Mouse (Mus musculus) embryonic facial prominence, embryonic 11.5 days (tissue): ENCODE results near the gene Xrn2. TPM values are rescaled to one million over a fixed set of nuclear protein-coding genes. Genes with fewer than 3 reads are reported as not detected.

Source experiments
- ATAC-seq: fragments of 200-750 bp; cut with Nextera tagmentation; replicated peaks from 2 replicates; pipeline ENCODE4 v1.8.0; 2017; ENCODE audit warnings: low read depth; ENCODE audit not compliant: insufficient number of reproducible peaks, low FRiP score, low TSS enrichment
- DNase-seq: peaks from one replicate; pipeline ENCODE4 v3.0.0-alpha.2; 2015; ENCODE audit warnings: low spot score
- H3K27ac ChIP-seq: fragments of 300-500 bp; sonication (generic); replicated peaks from 2 replicates; pipeline ENCODE4 v1.5.1; 2014; ENCODE audit warnings: mild to moderate bottlenecking, low read depth, low read length, control low read depth
- H3K27me3 ChIP-seq: fragments of 300-500 bp; sonication (generic); 2 replicates; pipeline ENCODE4 v1.6.1; 2014; ENCODE audit warnings: mild to moderate bottlenecking, low read length, moderate library complexity, mixed read lengths; ENCODE audit not compliant: control insufficient read depth, insufficient read depth
- H3K36me3 ChIP-seq: fragments of 300-500 bp; sonication (generic); replicated peaks from 2 replicates; pipeline ENCODE4 v1.6.1; 2014; ENCODE audit warnings: low read depth, mild to moderate bottlenecking, low read length, moderate library complexity, mixed read lengths; ENCODE audit not compliant: control insufficient read depth, insufficient read depth
- H3K4me1 ChIP-seq: fragments of 300-500 bp; sonication (generic); 2 replicates; pipeline ENCODE4 v1.6.1; 2014; ENCODE audit warnings: low read length, mixed read lengths; ENCODE audit not compliant: control insufficient read depth, insufficient read depth
- H3K4me2 ChIP-seq: fragments of 300-500 bp; sonication (generic); 2 replicates; pipeline ENCODE4 v1.6.1; 2014; ENCODE audit warnings: low read depth, mild to moderate bottlenecking, control low read depth, low read length, moderate library complexity
- H3K4me3 ChIP-seq: fragments of 300-500 bp; sonication (generic); 2 replicates; pipeline ENCODE4 v1.5.1; 2014; ENCODE audit warnings: low read depth, low read length, control low read depth
- H3K9ac ChIP-seq: fragments of 300-500 bp; sonication (generic); replicated peaks from 2 replicates; pipeline ENCODE4 v1.6.1; 2014; ENCODE audit warnings: mild to moderate bottlenecking, control low read depth, low read length
- H3K9me3 ChIP-seq: fragments of 300-500 bp; sonication (generic); replicated peaks from 2 replicates; pipeline ENCODE4 v1.6.1; 2016; ENCODE audit warnings: mild to moderate bottlenecking, low read length, inconsistent platforms, mixed read lengths; ENCODE audit not compliant: control insufficient read depth
- WGBS: fragments of 180-500 bp; shearing (Covaris S2); extraction: QIAGEN DNeasy Blood & Tissue Kit; methylation state at CpG from one replicate; pipeline ENCODE4 v1.1.7; 2014; 5-methylcytosine and 5-hydroxymethylcytosine counted together
- polyA plus RNA-seq: library from polyadenylated mRNA; unstranded; fragments of >200 nt; fragmentation: Nextera tagmentation; extraction: Ambion mirVana; gene quantifications from 2 replicates; pipeline ENCODE4 v1.2.1, GENCODE M21; 2014

The Xrn2 gene
- polyA plus RNA-seq, 1 experiment from 2014 or later, result 128 TPM

DNA sequence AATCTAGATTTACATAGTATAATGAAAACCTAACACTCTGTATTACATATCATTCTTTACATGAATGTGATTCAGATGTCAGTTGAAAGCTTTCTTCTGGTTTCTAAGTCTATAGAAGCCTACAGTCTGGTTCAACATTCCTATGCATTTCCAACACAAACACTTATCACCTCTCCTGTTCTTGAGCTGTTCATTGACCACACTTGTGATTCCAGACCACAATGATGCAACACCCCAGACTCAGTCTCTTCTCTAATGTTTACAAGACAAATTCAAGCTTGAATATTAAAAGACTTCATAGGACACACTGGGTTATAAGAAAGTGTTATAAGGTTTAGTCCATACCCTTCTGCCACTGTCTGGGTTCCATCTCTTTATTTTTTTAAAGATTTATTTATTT is 3.7 kb upstream of the Xrn2 start:
- H3K27ac ChIP-seq, result no peak overlapping the region
- H3K4me2 ChIP-seq, result no peak overlapping the region
- H3K4me1 ChIP-seq, result no peaks in the 10 kb centered on the region
- DNase-seq, result no peak
- no peak overlapping the region for H3K4me3 ChIP-seq
- H3K36me3 ChIP-seq, result no peaks in the 10 kb centered on the region
- H3K9me3 ChIP-seq, result no peaks in the 10 kb centered on the region
- H3K27me3 ChIP-seq, result no peaks in the 10 kb centered on the region
- ATAC-seq, result no peak
- H3K9ac ChIP-seq, result no peak overlapping the region

DNA sequence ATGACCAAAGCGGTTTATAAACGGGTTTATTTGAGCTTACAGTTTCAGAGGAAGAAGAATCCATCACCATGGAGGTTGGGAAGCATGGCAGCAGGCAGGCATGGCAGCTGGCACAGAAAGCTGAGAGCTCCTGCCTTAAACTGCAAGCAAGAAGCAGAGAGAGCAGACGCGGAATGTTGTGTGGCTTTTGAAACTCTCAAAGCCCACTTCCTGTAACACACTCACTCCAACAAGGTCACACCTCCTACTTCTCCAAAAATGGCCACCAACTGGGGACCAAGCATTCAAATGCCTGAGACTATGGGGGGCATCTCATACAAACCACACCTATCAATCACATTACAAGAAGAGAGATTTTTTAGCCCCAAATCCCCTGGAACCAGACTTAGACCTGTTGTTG is 2.7 kb upstream of the Xrn2 start:
- Histone ChIP-seq H3K4me1 (no peaks in the 10 kb centered on the region), H3K36me3 (no peaks in the 10 kb centered on the region), H3K4me3 (no peak overlapping the region), H3K27me3 (no peaks in the 10 kb centered on the region), H3K4me2 (no peak overlapping the region), H3K9me3 (no peaks in the 10 kb centered on the region), H3K9ac (no peak overlapping the region), H3K27ac (no peak overlapping the region)
- DNase-seq (no peak), ATAC-seq (no peak)
- 93% methylated on average over 4 of the region's 4 CpGs for WGBS

DNA sequence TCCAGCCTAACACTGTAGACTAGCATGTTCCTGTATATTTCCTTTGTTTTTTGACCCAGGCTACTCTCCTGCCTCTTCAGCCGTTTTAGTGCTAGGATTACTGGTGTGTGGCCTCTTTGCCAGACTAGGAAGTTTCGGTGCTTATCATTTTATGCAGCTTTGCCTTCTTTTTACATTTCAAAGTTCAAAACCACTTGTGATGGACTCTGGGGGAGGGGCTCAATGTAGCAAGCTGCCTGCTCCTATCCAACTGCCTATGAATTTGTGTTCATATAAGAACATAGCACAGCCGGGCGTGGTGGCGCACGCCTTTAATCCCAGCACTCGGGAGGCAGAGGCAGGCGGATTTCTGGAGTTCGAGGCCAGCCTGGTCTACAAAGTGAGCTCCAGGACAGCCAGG is 1.8 kb upstream of the Xrn2 start:
- no peak overlapping the region for H3K4me2 ChIP-seq
- H3K27me3 ChIP-seq, result no peaks in the 10 kb centered on the region
- WGBS, result 95% methylated on average over 9 of the region's 9 CpGs
- H3K9ac ChIP-seq, result no peak overlapping the region
- H3K9me3 ChIP-seq, result no peaks in the 10 kb centered on the region
- no peak overlapping the region for H3K4me3 ChIP-seq
- H3K27ac ChIP-seq, result no peak overlapping the region
- H3K36me3 ChIP-seq, result no peaks in the 10 kb centered on the region
- no peak for DNase-seq
- H3K4me1 ChIP-seq, result no peaks in the 10 kb centered on the region
- no peak for ATAC-seq

DNA sequence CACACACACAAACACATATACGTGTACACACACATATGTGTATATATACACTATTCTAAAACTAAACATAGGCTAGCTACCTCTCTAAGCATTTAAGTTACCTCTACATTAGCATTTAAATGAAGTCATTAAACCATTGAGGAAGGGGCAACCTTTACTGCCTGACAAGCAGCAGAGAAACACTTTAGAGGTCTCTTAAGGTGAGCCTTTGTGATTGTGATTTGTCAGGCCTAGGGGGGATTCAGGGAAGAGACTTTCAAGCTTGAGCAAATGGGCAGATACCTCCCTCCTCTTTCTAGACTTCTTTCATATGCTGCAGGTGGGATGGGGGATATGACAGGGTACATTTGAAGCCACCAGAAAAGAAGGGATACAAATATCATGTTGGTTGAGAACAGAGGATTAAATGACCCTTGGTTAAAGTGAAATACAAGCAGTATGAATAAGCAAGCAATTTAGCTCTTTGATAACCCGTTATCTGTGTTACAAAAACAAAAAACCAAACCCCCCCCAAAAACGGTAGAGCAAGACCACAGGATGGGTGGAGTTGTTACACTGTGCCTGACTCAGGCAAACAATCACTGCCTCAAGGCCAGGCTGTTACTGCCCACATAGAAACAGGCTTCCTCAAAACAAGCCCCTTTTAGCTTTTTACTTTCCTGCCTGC is 1.2 kb upstream of the Xrn2 start:
- no peak for DNase-seq

DNA sequence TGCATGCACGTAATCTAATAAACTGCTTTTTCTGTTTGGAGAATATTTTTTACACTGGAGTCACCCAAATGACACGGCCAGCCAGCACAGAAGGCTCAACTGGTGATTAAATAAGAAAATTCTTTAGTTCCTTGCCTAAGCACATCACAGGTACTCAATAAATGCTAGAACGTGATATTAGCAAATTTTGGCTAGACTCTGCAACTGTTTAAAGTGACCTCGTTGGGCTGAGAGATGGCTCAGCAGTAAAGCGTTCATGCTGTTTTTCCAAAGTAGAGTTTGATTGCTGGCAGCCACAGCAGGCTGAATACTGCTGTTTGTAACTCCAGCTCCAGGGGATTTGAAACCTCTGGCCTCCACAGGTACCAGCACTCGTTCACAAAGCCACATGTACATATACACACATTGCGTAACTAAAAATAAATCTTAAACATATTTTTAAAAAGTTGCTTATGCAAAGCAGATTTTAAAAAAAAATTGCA is 614 bp upstream of the Xrn2 start:
- WGBS, result 47% methylated on average over 7 of the region's 7 CpGs
- Histone ChIP-seq H3K9me3 (no peaks in the 10 kb centered on the region), H3K4me3 (peak overlapping the region; percentile 82), H3K9ac (peak overlapping the region; percentile 89), H3K27me3 (no peaks in the 10 kb centered on the region), H3K4me1 (no peaks in the 10 kb centered on the region), H3K4me2 (peak overlapping the region; percentile 66), H3K36me3 (no peaks in the 10 kb centered on the region), H3K27ac (peak overlapping the region; percentile 98)
- peak; percentile 2 for DNase-seq
- ATAC-seq, result no peak

More for the DNA sequence above, 1.2 kb upstream of the Xrn2 start:
- peak overlapping the region; percentile 82 for H3K4me3 ChIP-seq
- H3K4me1 ChIP-seq, result no peaks in the 10 kb centered on the region
- H3K27ac ChIP-seq, result no peak overlapping the region
- H3K36me3 ChIP-seq, result no peaks in the 10 kb centered on the region
- H3K4me2 ChIP-seq, result peak overlapping the region; percentile 66
- H3K27me3 ChIP-seq, result no peaks in the 10 kb centered on the region
- H3K9ac ChIP-seq, result peak overlapping the region; percentile 89; the same call in 1 of the 2 replicates
- H3K9me3 ChIP-seq, result no peaks in the 10 kb centered on the region
- 73% methylated on average over 3 of the region's 3 CpGs for WGBS
- ATAC-seq, result no peak

DNA sequence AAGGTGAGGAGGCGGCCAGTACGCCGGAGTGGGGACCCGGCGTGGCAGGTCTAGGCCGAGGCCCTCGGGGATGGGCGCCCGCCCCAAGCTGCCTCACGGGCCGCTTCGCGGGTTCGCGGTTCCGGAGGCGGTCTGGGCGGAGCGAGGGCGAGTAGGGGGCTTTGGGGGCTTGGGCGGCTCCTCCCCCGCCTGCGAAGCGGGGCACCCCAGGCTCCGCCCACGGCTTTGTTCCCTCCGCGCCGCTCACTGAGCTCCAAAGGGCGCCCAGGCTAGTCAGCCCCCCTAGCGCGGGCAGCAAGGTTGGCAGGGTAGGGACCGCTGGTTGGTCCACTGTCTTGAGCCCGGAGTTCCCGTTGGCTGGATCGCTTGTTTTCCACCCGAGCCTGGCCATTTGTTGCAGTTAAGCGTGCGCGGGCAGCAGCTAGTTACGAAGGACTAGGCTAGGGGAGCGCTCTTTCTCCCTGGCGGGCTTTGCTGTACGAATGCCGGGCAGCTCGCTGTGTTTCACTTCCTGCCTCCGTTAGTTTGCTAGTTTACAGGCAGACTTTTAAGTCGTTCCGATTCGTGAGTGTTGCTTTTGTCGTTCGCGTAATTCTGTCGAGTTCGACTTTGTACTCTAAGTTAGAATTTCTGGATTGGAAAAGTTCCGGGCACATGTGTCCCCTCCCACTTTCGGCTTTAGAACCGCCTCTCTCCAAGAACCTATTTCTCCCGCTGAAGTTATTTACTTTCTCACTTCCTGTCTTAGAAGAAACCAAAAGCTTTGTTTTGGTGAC is 586 bp downstream of the Xrn2 start:
- no peaks in the 10 kb centered on the region for H3K4me1 ChIP-seq
- peak overlapping the region; percentile 82 for H3K4me3 ChIP-seq
- H3K9ac ChIP-seq, result peak overlapping the region; percentile 89
- no peaks in the 10 kb centered on the region for H3K27me3 ChIP-seq
- H3K36me3 ChIP-seq, result no peaks in the 10 kb centered on the region
- ATAC-seq (peak; percentile 97), DNase-seq (peak; percentile 94)
- under 1% methylated on average over 50 of the region's 59 CpGs for WGBS
- H3K4me2 ChIP-seq, result peak overlapping the region; percentile 66
- H3K27ac ChIP-seq, result peak overlapping the region; percentile 98
- no peaks in the 10 kb centered on the region for H3K9me3 ChIP-seq

DNA sequence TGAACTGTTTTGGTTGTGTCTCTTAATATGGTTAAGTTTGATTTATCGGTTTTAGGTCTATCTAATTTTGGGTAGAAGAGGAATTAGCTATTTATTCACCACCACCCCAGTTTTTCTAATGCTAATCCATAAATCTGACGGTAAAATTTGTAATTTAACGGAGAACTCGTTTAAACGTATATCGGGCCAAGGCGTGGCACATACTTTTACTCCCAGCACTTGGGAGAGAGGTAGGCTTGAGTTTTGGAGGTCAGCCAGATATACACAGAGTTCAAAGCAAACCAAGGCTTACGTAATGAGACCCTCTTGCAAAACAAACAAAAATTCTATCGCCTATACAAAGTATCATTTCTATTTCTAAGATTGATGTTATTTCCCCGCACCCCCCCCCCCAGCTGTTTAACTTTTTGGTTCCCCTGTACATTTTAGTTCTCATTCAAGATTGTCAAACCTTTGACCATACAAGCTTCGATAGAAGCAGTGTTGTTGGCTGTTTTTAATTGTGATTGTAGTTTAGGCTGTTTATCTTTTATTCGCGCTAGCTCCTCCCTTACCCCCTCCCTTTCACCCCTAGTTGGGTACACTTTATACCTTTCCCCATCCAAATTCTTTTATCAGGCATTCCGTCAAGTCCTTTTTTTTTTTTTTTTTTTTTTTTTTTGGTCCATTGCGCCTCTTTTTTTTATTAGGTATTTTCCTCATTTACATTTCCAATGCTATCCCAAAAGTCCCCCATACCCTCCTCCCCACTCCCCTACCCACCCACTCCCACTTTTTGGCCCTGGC is 1.5 kb downstream of the Xrn2 start:
- Histone ChIP-seq H3K27ac (peak overlapping the region; percentile 98), H3K4me1 (no peaks in the 10 kb centered on the region), H3K9me3 (no peaks in the 10 kb centered on the region), H3K36me3 (no peaks in the 10 kb centered on the region), H3K27me3 (no peaks in the 10 kb centered on the region), H3K4me3 (peak overlapping the region; percentile 82), H3K4me2 (peak overlapping the region; percentile 66), H3K9ac (peak overlapping the region; percentile 89)
- DNase-seq (peak; percentile 9), ATAC-seq (no peak)
- WGBS, result 30% methylated on average over 15 of the region's 15 CpGs
